Mouse (Mus musculus) cerebellum, adult 2 months (tissue): ENCODE results near the gene Srsf7.

Experiments
- CTCF ChIP-seq: fragments of 200-500 bp; IDR thresholded peaks from 2 replicates; pipeline ENCODE4 v1.5.1; 2011; ENCODE audit warnings: low read depth, mild to moderate bottlenecking, control low read depth, low read length, moderate library complexity, borderline replicate concordance; ENCODE audit not compliant: insufficient read depth
- POLR2A ChIP-seq: fragments of 200-500 bp; IDR thresholded peaks from 2 replicates; pipeline ENCODE4 v1.6.1; 2011; ENCODE audit warnings: low read length, control low read depth, borderline replicate concordance; ENCODE audit not compliant: insufficient read depth

GRCm38 (mm10) chr17:80235477-80235876, 28.4 kb upstream of the Srsf7 start:
- TF ChIP-seq CTCF, result no peak
- no peak for TF ChIP-seq POLR2A
